In the genomic region with DNA sequence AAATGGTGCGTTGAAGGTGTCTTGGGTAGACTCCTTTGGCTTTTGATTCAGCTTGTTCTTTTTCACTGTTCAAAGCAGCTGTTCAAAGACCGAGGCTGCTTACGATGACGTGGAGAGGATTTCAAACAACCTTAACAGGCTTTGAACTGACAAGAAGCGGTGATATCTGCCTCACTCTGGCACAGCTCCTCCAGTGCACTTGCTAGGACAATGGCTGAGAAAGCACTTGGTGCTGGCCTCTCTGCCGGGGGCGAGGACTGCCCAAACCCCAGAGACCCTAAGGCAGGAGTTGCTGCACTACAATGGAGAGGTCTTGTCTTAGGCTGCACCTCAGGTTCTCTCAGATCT, we compare ENCODE assay signal across 12 mouse cellular contexts. TPM values are rescaled to one million over a fixed set of nuclear protein-coding genes. Genes with fewer than 3 reads are reported as not detected.
DNase-seq lines count a peak whose midpoint lies in the region; ATAC-seq lines count a peak whose summit lies in the region.
"Had no signal": no experiment of that assay in that cellular context is flagged by ENCODE, and none has a peak within 500 bp of the region (broad histone marks: within the 10 kb centered on the region; RNA-seq: fewer than 3 reads in every experiment).

No protein-coding gene starts in this region.

- H3K4me3 ChIP-seq in hindbrain, embryonic 11.5 days (ENCODE audit: low read depth, low read length): peak overlapping the region; percentile 97
- peak overlapping the region; percentile 96 for H3K4me3 ChIP-seq in midbrain, embryonic 14.5 days (replicated peaks; ENCODE audit: low read depth, low read length)

- H3K9me3 ChIP-seq in hindbrain, embryonic 11.5 days (ENCODE audit: control insufficient read depth, low read length): no peaks in the 10 kb centered on the region
- H3K9me3 ChIP-seq in midbrain, embryonic 14.5 days (ENCODE audit: control insufficient read depth, low read length): no peaks in the 10 kb centered on the region

- peak overlapping the region; percentile 87 for H3K9ac ChIP-seq in hindbrain, embryonic 11.5 days (ENCODE audit: low read depth, low read length)
- peak overlapping the region; percentile 76 for H3K9ac ChIP-seq in midbrain, embryonic 14.5 days (replicated peaks; ENCODE audit: low read length)

- no peak for ATAC-seq in hindbrain, embryonic 11.5 days (ENCODE audit: low FRiP score)
- no peak for ATAC-seq in midbrain, embryonic 14.5 days (ENCODE audit: low FRiP score, low TSS enrichment)
- ATAC-seq: Patski had no signal

- peak overlapping the region; percentile 63 for H3K4me2 ChIP-seq in hindbrain, embryonic 11.5 days (replicated peaks; ENCODE audit: low read depth, low read length)
- H3K4me2 ChIP-seq in midbrain, embryonic 14.5 days (ENCODE audit: low read length): peak overlapping the region; percentile 98

- no peaks in the 10 kb centered on the region for H3K36me3 ChIP-seq in hindbrain, embryonic 11.5 days (ENCODE audit: control insufficient read depth, insufficient read depth, low read length)
- no peaks in the 10 kb centered on the region for H3K36me3 ChIP-seq in midbrain, embryonic 14.5 days (ENCODE audit: control insufficient read depth, insufficient read depth, low read length)

- WGBS in hindbrain, embryonic 11.5 days: 1% methylated on average over 7 of the region's 7 CpGs
- WGBS in midbrain, embryonic 14.5 days: under 1% methylated on average over 7 of the region's 7 CpGs

- H3K27ac ChIP-seq in hindbrain, embryonic 11.5 days (ENCODE audit: low read depth, low read length): peak overlapping the region; percentile 100
- H3K27ac ChIP-seq in midbrain, embryonic 14.5 days (replicated peaks; ENCODE audit: low read depth, low read length): peak overlapping the region; percentile 100

- peak; percentile 61 for DNase-seq in embryo, embryonic 10 days (ENCODE audit: low spot score)
- DNase-seq in embryo, embryonic 11 days: no peak
- DNase-seq in brain, adult 2 months (ENCODE audit: low read depth, low spot score): peak; percentile 47
- peak; percentile 73 for DNase-seq in hindbrain, embryonic 11.5 days (ENCODE audit: low spot score)
- DNase-seq in midbrain, embryonic 14.5 days: peak; percentile 80
- DNase-seq in gastrocnemius, adult 8-10 months (ENCODE audit: low spot score in 2 of 2): no peak
- DNase-seq in thymus, postnatal 14 days: no peak
- DNase-seq in thymus, postnatal 25 days: no peak
- DNase-seq: kidney, postnatal 4 days; lung, adult 18-20 months; spleen, adult 18-20 months had no signal

- H3K27me3 ChIP-seq in hindbrain, embryonic 11.5 days (ENCODE audit: control insufficient read depth, insufficient read depth, low read length): 0 out of 2 replicates have a peak, but pooled peaks cover 3% of the 10 kb centered on the region
- H3K27me3 ChIP-seq in midbrain, embryonic 14.5 days (ENCODE audit: control insufficient read depth, insufficient read depth, low read length): no peaks in the 10 kb centered on the region

- 0 out of 2 replicates have a peak, but pooled peaks cover under 1% of the 10 kb centered on the region for H3K4me1 ChIP-seq in hindbrain, embryonic 11.5 days (replicated peaks; ENCODE audit: control insufficient read depth, insufficient read depth, low read length)
- peaks cover 9% of the 10 kb centered on the region; the same call in 1 of the 2 replicates for H3K4me1 ChIP-seq in midbrain, embryonic 14.5 days (ENCODE audit: control insufficient read depth, insufficient read depth, low read length)

RNA-seq across cellular contexts. Expression of a gene that starts 3.6 kb away (rescaled TPM):
- 44.5 and 64.1 TPM in 2 replicates for polyA plus RNA-seq in hindbrain, embryonic 11.5 days (2014; fragmentation: Nextera tagmentation; extraction: Ambion mirVana)
- 46.9 and 58.4 TPM in 2 replicates for polyA plus RNA-seq in midbrain, embryonic 14.5 days (2014; fragmentation: Nextera tagmentation; extraction: Ambion mirVana)
- not detected for total RNA-seq in gastrocnemius, adult 8-10 months (2022)
- polyA plus RNA-seq: Patski had no signal

Comparison
In these comparisons a context has a peak if more than half of its experiments do, and no peak if none do; other contexts are left out.
1. DNase-seq: peak in embryo, embryonic 10 days (single experiment), brain, adult 2 months (single experiment), hindbrain, embryonic 11.5 days (single experiment) and midbrain, embryonic 14.5 days (single experiment); none in embryo, embryonic 11 days (single experiment), gastrocnemius, adult 8-10 months (0 of 2), thymus, postnatal 14 days (single experiment) and thymus, postnatal 25 days (single experiment).